Mouse (Mus musculus): Measurements from ENCODE around the gene Pgpep1.

DNA sequence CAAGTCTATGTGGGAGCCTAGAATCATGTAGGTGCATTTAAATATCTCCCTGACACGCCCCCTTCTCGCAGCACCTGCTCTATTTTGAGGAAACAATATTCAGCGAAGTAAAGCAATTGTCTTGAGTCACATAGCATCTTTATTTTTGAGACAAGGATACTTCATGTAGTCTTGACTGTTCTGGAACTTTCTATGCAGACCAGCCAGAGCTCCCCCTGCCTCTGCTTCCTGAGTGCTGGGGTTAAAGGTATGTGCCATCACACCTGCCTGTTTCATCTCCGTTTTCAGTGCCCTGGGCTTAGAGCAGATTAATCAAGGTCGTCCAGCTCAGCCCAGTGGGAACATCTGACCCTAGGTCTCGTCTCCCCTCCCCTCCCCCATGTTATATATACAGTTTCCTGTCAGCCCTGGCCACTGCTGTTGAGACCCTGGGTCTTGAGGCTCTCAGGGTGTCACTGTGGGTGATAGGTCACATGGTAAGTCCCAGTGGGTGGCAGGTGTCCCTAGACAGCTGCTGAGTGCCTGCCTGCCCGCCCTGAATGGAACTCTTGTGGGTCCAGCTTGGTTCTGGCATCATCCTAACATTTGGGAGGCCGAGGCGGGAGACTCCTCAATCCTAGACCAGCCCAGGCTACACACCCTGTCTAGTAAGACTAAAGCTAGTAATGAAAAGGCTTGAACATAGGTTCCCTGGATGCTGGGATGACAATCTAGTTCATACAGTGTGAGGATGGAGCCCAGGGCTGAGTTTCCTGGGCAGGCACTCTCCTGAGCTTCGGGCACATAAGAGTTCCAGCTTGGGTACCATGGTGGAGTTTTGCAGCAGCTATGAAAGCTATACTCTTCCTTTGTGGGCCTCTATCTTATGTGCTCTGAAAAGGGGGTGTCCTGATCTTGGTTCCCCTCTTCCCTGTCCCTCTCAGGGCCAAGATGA lies 41.1 kb upstream of the Pgpep1 start:
- TF ChIP-seq CTCF (IDR thresholded peaks at IDR 0.05; ENCODE audit: low read depth, low read length) (no peak), EP300 (IDR thresholded peaks at IDR 0.05; ENCODE audit: insufficient read depth, low read depth, low read length) (no peak)

All from ES-Bruce4 (cell line).